Mouse (Mus musculus): ENCODE measurements around the gene Pdzd2. TPM values are rescaled to one million over a fixed set of nuclear protein-coding genes. Genes with fewer than 3 reads are reported as not detected.
A peak's percentile ranks its signal among the peaks of the same experiment; 100 is the strongest.

The Pdzd2 gene
- polyA plus RNA-seq, 1 experiment from 2014 or later = 3.3 TPM

- Histone ChIP-seq H3K27ac (ENCODE audit: low read depth, low read length) (no peak overlapping the region), H3K36me3 (ENCODE audit: control insufficient read depth, insufficient read depth, low read length) (no peaks in the 10 kb centered on the region), H3K4me2 (ENCODE audit: low read length) (peak overlapping the region; percentile 46), H3K9ac (ENCODE audit: low read length) (peak overlapping the region; percentile 29; the same call in 1 of the 2 replicates), H3K27me3 (replicated peaks; ENCODE audit: control insufficient read depth, insufficient read depth, low read length) (no peaks in the 10 kb centered on the region), H3K4me3 (ENCODE audit: low read depth, low read length) (peak overlapping the region; percentile 22), H3K4me1 (ENCODE audit: control insufficient read depth, insufficient read depth, low read length) (no peaks in the 10 kb centered on the region; the same call in 1 of the 2 replicates), H3K9me3 (replicated peaks; ENCODE audit: control insufficient read depth, low read length) (no peaks in the 10 kb centered on the region)
- ATAC-seq = peak; percentile 78
- 20% methylated on average over 19 of the region's 19 CpGs for WGBS
- peak; percentile 88 for DNase-seq (ENCODE audit: low spot score)
Observed at GRCm38 (mm10) chr15:12375641-12376311, 363.9 kb downstream of the Pdzd2 start.

DNA sequence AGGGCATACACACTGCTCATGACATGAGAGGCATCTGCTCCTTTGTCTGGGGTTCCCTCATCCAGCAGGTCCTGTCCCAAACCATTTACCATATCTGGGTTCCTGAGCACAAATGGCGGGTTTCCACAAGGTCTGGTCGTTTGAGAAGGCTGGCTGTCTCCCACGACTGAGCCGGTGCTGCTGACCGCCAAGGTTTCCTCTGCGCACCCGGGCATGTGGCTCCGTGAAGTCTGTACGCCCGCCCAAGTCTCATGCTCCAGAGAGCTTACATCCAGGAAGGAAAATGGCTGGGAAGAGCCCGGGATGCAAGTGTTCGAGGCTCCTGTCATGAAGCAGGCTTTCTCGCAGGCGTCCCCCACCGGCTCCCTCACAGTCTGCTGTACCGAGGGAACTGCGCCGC, 364.8 kb downstream of the Pdzd2 start:
- H3K9me3 ChIP-seq (replicated peaks; ENCODE audit: control insufficient read depth, low read length) = no peaks in the 10 kb centered on the region
- no peaks in the 10 kb centered on the region for H3K36me3 ChIP-seq (ENCODE audit: control insufficient read depth, insufficient read depth, low read length)
- H3K27ac ChIP-seq (ENCODE audit: low read depth, low read length) = no peak overlapping the region
- H3K4me1 ChIP-seq (ENCODE audit: control insufficient read depth, insufficient read depth, low read length) = no peaks in the 10 kb centered on the region; the same call in 1 of the 2 replicates
- 0 out of 2 replicates have a peak overlapping the region, but pooled peaks have one; percentile 22 for H3K4me3 ChIP-seq (ENCODE audit: low read depth, low read length)
- WGBS = 63% methylated on average over 18 of the region's 18 CpGs
- ATAC-seq (no peak), DNase-seq (ENCODE audit: low spot score) (no peak)
- 0 out of 2 replicates have a peak overlapping the region, but pooled peaks have one; percentile 29 for H3K9ac ChIP-seq (ENCODE audit: low read length)
- no peaks in the 10 kb centered on the region for H3K27me3 ChIP-seq (replicated peaks; ENCODE audit: control insufficient read depth, insufficient read depth, low read length)
- peak overlapping the region; percentile 46; the same call in 1 of the 2 replicates for H3K4me2 ChIP-seq (ENCODE audit: low read length)

- no peak overlapping the region for H3K4me2 ChIP-seq (ENCODE audit: low read length)
- H3K27ac ChIP-seq (ENCODE audit: low read depth, low read length) = no peak overlapping the region
- H3K9ac ChIP-seq (ENCODE audit: low read length) = no peak overlapping the region
- H3K27me3 ChIP-seq (replicated peaks; ENCODE audit: control insufficient read depth, insufficient read depth, low read length) = no peaks in the 10 kb centered on the region
- no peaks in the 10 kb centered on the region for H3K36me3 ChIP-seq (ENCODE audit: control insufficient read depth, insufficient read depth, low read length)
- no peak overlapping the region for H3K4me3 ChIP-seq (ENCODE audit: low read depth, low read length)
- H3K4me1 ChIP-seq (ENCODE audit: control insufficient read depth, insufficient read depth, low read length) = no peaks in the 10 kb centered on the region; the same call in 1 of the 2 replicates
- ATAC-seq (no peak), DNase-seq (ENCODE audit: low spot score) (no peak)
- no peaks in the 10 kb centered on the region for H3K9me3 ChIP-seq (replicated peaks; ENCODE audit: control insufficient read depth, low read length)
- 86% methylated on average over 6 of the region's 6 CpGs for WGBS
Observed at GRCm38 (mm10) chr15:12373918-12374317, 365.8 kb downstream of the Pdzd2 start.

DNA sequence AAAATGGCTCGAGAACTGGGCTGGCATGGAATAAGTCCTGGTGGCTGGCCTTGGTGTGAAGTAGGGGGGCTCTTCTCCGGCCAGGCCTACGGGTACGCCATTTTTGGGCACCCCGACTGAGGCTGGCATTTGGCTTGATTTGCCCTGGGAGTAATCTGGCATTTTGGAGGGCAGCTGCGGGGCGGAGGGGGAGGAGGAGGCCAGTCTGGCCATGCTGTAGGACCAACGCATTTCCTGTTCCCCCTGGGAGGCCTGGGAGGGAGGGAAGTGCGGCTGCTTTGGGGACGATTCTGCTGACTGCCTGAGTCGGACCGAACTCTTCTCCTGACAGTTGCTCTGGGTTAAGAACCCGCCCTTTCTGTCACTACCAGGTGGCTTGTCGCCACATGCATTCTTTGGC, 366.2 kb downstream of the Pdzd2 start:
- Histone ChIP-seq H3K36me3 (ENCODE audit: control insufficient read depth, insufficient read depth, low read length) (no peaks in the 10 kb centered on the region), H3K4me2 (ENCODE audit: low read length) (no peak overlapping the region), H3K9ac (ENCODE audit: low read length) (no peak overlapping the region), H3K4me1 (ENCODE audit: control insufficient read depth, insufficient read depth, low read length) (no peaks in the 10 kb centered on the region; the same call in 1 of the 2 replicates), H3K4me3 (ENCODE audit: low read depth, low read length) (no peak overlapping the region), H3K27ac (ENCODE audit: low read depth, low read length) (no peak overlapping the region), H3K9me3 (replicated peaks; ENCODE audit: control insufficient read depth, low read length) (no peaks in the 10 kb centered on the region), H3K27me3 (replicated peaks; ENCODE audit: control insufficient read depth, insufficient read depth, low read length) (no peaks in the 10 kb centered on the region)
- DNase-seq (ENCODE audit: low spot score) = no peak
- 86% methylated on average over 14 of the region's 14 CpGs for WGBS
- no peak for ATAC-seq

DNA sequence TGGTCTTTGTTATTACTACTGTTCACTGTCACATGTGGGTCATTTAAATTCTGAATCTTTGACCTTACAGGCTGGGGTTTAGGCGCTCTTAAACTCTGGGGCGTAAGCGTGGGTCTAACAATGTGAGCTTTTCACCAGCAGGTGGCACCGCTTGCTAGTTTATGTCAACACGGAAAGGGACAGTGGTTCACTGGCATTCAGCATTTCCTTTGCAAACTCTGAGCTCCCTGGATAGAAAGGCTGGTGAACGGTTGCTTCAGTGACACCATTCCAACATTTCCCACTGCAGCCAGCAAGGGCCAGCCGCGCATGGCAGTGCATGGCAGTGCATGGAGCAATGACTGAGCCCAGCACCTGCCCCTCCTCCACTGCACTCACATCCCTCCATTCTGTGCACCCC, 368.5 kb downstream of the Pdzd2 start:
- H3K36me3 ChIP-seq (ENCODE audit: control insufficient read depth, insufficient read depth, low read length) = no peaks in the 10 kb centered on the region

DNA sequence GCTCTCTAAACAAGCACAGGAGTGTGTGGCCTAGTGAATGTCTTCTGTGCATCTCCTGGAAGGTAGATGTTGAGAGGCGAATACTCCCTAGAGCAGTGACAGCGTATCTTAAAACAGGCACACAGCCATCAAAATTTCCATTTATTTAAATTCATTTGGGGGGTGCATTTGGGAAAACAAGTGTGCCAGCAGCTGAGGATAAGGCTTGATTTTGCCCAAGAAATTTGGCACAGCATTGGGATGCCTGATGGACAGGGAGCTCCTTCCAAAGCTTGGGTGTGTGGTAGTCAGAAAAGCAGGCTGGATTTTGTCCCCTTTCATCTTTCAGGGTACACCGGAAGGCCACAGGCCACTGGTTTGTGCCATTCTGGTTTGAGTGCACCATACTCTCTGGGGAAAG, 369.6 kb downstream of the Pdzd2 start:
- ATAC-seq (no peak), DNase-seq (ENCODE audit: low spot score) (peak; percentile 48)
- H3K4me2 ChIP-seq (ENCODE audit: low read length) = no peak overlapping the region

More for the DNA sequence above, 368.5 kb downstream of the Pdzd2 start:
- no peak overlapping the region for H3K9ac ChIP-seq (ENCODE audit: low read length)
- WGBS = 7% methylated on average over 8 of the region's 8 CpGs
- peaks cover 9% of the 10 kb centered on the region for H3K4me1 ChIP-seq (ENCODE audit: control insufficient read depth, insufficient read depth, low read length)
- H3K27ac ChIP-seq (ENCODE audit: low read depth, low read length) = no peak overlapping the region
- H3K27me3 ChIP-seq (replicated peaks; ENCODE audit: control insufficient read depth, insufficient read depth, low read length) = no peaks in the 10 kb centered on the region
- no peak overlapping the region for H3K4me3 ChIP-seq (ENCODE audit: low read depth, low read length)
- DNase-seq (ENCODE audit: low spot score) (peak; percentile 89), ATAC-seq (peak; percentile 62)
- H3K4me2 ChIP-seq (ENCODE audit: low read length) = no peak overlapping the region
- H3K9me3 ChIP-seq (replicated peaks; ENCODE audit: control insufficient read depth, low read length) = no peaks in the 10 kb centered on the region

GRCm38 (mm10) chr15:12368850-12369249, 370.9 kb downstream of the Pdzd2 start:
- H3K4me1 ChIP-seq (ENCODE audit: control insufficient read depth, insufficient read depth, low read length) = peaks cover 18% of the 10 kb centered on the region
- no peaks in the 10 kb centered on the region for H3K36me3 ChIP-seq (ENCODE audit: control insufficient read depth, insufficient read depth, low read length)
- ATAC-seq (no peak), DNase-seq (ENCODE audit: low spot score) (no peak)
- no peak overlapping the region for H3K4me3 ChIP-seq (ENCODE audit: low read depth, low read length)
- no peak overlapping the region for H3K9ac ChIP-seq (ENCODE audit: low read length)
- H3K27ac ChIP-seq (ENCODE audit: low read depth, low read length) = no peak overlapping the region
- WGBS = 87% methylated on average over 4 of the region's 4 CpGs
- no peaks in the 10 kb centered on the region for H3K27me3 ChIP-seq (replicated peaks; ENCODE audit: control insufficient read depth, insufficient read depth, low read length)
- no peak overlapping the region for H3K4me2 ChIP-seq (ENCODE audit: low read length)
- H3K9me3 ChIP-seq (replicated peaks; ENCODE audit: control insufficient read depth, low read length) = no peaks in the 10 kb centered on the region

More for the DNA sequence above, 369.6 kb downstream of the Pdzd2 start:
- H3K4me3 ChIP-seq (ENCODE audit: low read depth, low read length) = no peak overlapping the region
- H3K4me1 ChIP-seq (ENCODE audit: control insufficient read depth, insufficient read depth, low read length) = peaks cover 18% of the 10 kb centered on the region
- no peak overlapping the region for H3K9ac ChIP-seq (ENCODE audit: low read length)
- H3K27me3 ChIP-seq (replicated peaks; ENCODE audit: control insufficient read depth, insufficient read depth, low read length) = no peaks in the 10 kb centered on the region
- no peaks in the 10 kb centered on the region for H3K9me3 ChIP-seq (replicated peaks; ENCODE audit: control insufficient read depth, low read length)
- no peak overlapping the region for H3K27ac ChIP-seq (ENCODE audit: low read depth, low read length)
- WGBS = 90% methylated on average over 3 of the region's 3 CpGs
- no peaks in the 10 kb centered on the region for H3K36me3 ChIP-seq (ENCODE audit: control insufficient read depth, insufficient read depth, low read length)

GRCm38 (mm10) chr15:12368357-12368756, 371.4 kb downstream of the Pdzd2 start:
- WGBS = 60% methylated on average over 11 of the region's 11 CpGs
- Histone ChIP-seq H3K27ac (ENCODE audit: low read depth, low read length) (no peak overlapping the region), H3K9me3 (replicated peaks; ENCODE audit: control insufficient read depth, low read length) (no peaks in the 10 kb centered on the region), H3K4me2 (ENCODE audit: low read length) (no peak overlapping the region), H3K4me1 (ENCODE audit: control insufficient read depth, insufficient read depth, low read length) (peaks cover 18% of the 10 kb centered on the region), H3K36me3 (ENCODE audit: control insufficient read depth, insufficient read depth, low read length) (no peaks in the 10 kb centered on the region), H3K27me3 (replicated peaks; ENCODE audit: control insufficient read depth, insufficient read depth, low read length) (no peaks in the 10 kb centered on the region), H3K9ac (ENCODE audit: low read length) (no peak overlapping the region), H3K4me3 (ENCODE audit: low read depth, low read length) (no peak overlapping the region)
- DNase-seq (ENCODE audit: low spot score) (no peak), ATAC-seq (no peak)

DNA sequence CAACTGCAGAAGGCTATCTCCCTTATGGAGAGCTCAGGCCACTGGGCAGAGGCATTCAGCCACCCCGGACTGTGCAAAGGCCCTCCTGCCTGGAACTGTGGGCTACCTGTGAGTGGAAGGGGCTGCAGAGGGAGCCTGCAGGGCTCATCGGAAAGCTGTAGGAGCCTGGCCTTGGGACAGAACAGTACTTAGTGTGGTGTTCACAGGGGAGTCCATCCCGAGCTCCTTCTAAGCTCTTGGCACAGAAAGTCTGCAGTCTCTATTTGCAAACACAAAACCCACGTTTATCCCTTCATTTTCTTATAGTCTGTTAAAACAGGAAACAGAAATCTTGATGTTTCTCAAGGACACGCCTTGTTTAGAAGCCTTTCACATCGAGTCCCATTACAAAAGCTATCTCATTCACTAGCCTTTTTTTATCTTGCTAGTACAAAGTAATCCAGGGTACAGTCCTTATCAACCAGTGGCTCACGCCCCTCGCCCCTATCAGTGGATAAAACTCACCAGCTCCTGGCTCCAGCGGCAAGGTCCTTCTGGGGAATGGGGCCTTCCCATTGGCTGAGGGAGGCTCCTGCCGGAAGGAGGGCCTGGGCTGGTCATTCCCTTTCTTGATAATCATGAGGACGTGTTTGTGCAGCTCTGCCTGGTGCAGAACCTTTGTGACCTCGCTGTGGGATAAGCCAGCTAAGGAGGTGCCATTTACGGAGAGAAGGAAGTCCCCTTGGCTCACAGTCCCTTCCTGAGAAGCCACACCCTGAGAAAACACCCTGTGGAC, 372.2 kb downstream of the Pdzd2 start:
- DNase-seq (ENCODE audit: low spot score) = no peak
- WGBS = 57% methylated on average over 13 of the region's 13 CpGs

More for the DNA sequence above, 372.2 kb downstream of the Pdzd2 start:
- H3K27me3 ChIP-seq (replicated peaks; ENCODE audit: control insufficient read depth, insufficient read depth, low read length) = no peaks in the 10 kb centered on the region
- H3K4me1 ChIP-seq (ENCODE audit: control insufficient read depth, insufficient read depth, low read length) = peaks cover 18% of the 10 kb centered on the region
- no peak overlapping the region for H3K4me2 ChIP-seq (ENCODE audit: low read length)
- no peak overlapping the region for H3K27ac ChIP-seq (ENCODE audit: low read depth, low read length)
- H3K9ac ChIP-seq (ENCODE audit: low read length) = no peak overlapping the region
- H3K9me3 ChIP-seq (replicated peaks; ENCODE audit: control insufficient read depth, low read length) = no peaks in the 10 kb centered on the region
- no peak overlapping the region for H3K4me3 ChIP-seq (ENCODE audit: low read depth, low read length)
- no peaks in the 10 kb centered on the region for H3K36me3 ChIP-seq (ENCODE audit: control insufficient read depth, insufficient read depth, low read length)
- ATAC-seq = no peak

All from forebrain, embryonic 14.5 days (tissue).